Mouse (Mus musculus) bone marrow, adult 2 months (tissue): ENCODE data around the gene Helb.

Experiments
- CTCF ChIP-seq: fragments of 200-500 bp; IDR thresholded peaks from 2 replicates; pipeline ENCODE4 v1.5.1; 2011; ENCODE audit warnings: low read length, control low read depth; ENCODE audit not compliant: control insufficient read depth, insufficient read depth
- POLR2A ChIP-seq: fragments of 200-500 bp; IDR thresholded peaks from 2 replicates; pipeline ENCODE4 v1.6.1; 2011; ENCODE audit warnings: low read depth, mild to moderate bottlenecking, control low read depth, low read length, borderline replicate concordance; ENCODE audit not compliant: control insufficient read depth

- TF ChIP-seq POLR2A (no peak), CTCF (no peak)
Observed at GRCm38 (mm10) chr10:120111691-120112319, 982 bp downstream of the Helb start.
